Mouse (Mus musculus) mesoderm, embryonic 11.5 days (tissue): ENCODE results near the gene Nans.

Source experiments
- DNase-seq: peaks from one replicate; pipeline ENCODE4 v3.0.0-alpha.2; 2012; ENCODE audit warnings: low read depth, low spot score

Gene Nans

DNA sequence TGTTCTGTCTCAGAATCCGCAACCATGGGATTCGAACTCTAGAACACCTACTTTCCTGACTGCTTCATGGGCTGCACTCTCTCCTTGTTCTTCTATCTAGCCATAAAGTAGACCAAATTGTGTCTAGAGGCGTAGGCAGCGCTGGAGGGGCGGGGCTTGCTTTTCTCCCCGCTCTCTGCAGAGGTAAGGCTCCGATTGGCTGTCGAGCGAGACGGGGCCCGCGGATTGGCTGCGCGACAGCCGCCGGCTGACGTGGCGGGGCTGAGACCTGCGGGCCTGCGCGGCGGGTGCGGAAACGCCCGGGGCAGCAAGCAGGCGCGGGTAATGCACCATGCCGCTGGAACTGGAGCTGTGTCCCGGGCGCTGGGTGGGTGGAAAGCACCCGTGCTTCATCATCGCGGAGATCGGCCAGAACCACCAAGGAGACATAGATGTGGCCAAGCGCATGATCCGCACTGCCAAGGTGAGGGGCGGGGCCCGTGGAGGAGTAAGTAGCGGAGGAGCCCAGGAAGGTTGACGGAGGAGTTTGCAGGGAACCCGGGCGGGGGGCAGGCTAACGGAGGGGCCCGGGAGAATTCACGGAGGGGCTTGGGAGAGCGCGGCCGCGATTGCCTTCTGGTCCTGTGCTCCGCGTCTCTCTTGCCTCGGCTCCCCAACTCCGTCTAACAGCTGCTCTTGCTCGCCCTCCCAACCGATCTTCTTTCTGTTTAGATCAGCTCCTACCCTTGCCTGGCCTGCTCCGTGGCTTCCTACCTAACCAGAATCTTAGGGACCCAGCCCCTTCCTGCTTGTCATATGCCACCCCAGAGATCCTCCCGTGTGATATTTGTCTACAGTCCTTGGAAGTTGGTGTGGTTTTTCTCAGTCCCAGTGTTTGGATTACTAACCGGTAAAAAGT is at the start of gene Nans:
Gene Nans (plus strand): TSS at position 221 of the 898 bp plus-strand sequence.
- DNase-seq = peak; percentile 94

DNA sequence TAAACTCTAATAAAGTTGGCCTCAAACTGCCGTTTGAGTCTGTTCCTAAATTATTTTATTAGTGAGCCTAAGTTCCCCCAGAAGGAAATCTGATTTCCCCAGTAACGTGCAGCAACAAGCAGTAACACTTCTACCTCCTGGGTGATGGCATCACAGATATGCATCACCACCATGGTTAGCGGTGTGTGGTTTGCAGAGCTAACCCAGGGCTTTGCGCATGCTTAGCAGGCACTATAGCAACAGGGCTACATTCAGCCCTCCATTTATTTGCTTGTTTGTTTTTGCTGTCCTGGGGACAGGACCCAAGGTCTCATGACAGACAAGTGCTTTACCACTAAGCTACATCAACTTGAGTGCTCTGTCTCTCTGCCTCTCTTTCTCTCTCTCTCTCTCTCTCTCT is 46.5 kb upstream of the Nans start:
- DNase-seq = no peak

DNA sequence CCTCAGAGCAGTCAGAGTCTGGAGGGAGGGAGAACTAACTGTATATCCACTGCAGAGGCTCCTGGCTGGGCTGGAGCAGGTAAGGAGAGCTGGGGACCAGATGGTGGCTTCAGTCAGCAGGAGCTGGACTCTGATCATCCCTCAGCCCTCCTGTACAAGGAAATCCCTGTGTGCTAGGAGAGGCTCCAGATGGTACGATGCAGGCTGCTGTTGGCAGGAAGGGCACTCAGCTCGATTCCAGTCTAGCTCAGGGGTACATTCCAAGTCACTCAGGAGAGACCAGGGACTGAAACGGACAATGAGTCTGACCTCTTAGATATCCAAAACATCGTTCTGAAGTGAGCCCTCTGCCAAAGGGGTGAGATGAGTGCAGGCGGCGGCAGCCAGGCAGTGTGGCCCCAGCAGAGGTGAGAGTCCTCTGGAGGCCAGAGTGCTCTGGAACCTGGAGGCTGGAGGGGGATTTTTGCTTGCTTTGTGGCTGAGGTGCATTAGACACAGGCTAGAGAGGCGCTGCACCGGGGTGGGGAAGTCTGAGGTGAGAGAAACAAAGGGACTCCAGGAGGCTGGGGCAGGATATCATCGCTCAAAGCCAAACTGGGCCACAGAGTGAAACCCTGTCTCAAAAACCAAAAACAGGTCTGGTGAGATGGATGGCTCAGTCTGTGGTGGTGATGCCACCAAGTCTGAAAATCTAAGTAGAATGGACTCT is 43.7 kb upstream of the Nans start:
- no peak for DNase-seq

DNA sequence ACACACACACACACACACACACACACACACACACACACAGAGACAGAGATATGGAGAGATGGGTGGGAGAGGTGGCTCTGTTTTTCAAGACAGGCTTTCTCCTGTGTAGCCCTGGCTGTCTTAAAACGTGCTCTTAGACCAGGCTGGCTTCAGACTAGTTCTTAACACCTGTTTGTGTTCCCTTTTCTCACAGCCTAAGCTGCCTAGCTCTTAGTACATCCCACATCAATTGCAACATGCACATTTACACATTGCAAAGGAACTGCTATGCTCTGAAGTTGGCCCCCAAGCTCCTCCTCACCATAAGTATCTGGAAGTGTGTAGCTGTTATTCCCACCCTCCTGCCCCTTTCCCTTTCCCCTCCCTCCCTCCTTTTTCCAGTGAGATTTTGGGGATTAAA is 41.6 kb upstream of the Nans start:
- no peak for DNase-seq

DNA sequence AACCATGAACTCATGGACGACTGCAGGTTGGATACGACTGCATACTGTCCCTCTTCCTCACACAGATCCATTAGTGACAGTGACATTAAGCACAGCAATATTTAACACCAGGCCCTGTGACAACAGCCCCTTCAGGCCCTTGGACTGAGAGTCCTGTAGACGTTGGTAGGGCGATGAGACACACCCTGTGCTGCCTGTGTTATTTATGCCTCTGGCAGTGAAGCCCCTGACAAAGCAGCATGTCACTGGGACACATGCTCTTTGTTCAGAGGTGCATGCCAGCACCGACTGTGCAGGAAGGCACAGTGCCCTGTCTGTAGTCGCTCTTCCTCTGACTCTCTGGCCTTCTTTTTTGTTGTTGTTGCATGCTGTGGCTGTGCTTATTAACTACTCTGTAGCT is 40.2 kb upstream of the Nans start:
- peak; percentile 50 for DNase-seq

DNA sequence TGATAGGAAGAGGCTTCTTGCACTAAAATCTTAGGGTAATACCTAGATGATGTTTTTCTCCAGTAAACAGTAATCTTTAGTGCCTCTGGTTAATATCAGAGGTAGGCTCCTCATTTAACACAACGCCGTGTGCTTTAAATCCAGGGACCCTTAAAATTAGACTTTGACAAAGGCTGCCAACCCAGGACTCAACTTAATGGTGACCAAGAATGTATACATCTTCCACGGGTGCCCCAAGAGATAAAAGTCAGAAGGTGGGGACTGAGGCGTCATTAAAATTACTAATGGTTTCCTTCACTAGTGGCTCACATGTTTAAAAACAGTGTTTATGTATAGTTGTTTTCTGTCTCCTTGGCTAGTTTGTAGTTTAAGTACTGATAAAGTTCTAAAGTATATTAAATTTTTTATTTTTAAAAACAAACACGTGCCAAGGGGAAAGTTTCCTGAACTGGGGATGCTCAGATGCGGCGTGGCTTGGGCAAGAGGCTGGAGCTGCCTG is 39.0 kb upstream of the Nans start:
- no peak for DNase-seq

DNA sequence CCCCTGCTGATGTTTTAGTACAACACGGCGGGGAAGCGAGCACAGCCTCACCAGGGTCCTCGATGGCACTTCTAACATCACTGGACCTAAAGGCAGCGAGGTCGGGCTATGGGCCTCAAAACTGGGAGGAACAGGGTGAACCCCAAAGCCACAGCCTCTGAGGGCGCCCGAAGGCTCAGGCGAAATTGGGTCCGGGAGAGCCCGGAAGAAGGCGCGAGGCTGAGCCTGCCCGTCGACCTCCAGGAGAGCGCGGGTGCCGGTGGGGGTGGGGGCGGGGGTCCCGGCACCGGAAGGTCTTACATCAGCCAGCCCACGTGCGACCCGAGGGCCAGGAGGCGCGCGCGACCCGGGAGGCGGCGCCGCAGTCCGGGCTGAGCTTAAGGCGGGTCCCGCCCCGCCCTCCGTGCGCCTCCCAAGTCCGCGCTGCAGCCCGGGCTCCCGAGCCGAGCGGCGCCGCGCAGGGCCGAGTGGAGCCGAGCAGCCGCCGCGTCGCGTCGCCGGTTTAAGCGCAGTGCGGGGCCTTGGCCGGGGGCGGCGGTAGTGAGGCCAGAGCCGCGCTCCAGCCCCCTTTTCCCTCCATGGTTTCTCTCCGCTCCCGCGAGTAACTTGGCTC is 38.4 kb upstream of the Nans start, which contains the start of gene Anp32b:
Gene Anp32b (plus strand): TSS at position 384 of the 613 bp plus-strand sequence.
- peak; percentile 95 for DNase-seq

DNA sequence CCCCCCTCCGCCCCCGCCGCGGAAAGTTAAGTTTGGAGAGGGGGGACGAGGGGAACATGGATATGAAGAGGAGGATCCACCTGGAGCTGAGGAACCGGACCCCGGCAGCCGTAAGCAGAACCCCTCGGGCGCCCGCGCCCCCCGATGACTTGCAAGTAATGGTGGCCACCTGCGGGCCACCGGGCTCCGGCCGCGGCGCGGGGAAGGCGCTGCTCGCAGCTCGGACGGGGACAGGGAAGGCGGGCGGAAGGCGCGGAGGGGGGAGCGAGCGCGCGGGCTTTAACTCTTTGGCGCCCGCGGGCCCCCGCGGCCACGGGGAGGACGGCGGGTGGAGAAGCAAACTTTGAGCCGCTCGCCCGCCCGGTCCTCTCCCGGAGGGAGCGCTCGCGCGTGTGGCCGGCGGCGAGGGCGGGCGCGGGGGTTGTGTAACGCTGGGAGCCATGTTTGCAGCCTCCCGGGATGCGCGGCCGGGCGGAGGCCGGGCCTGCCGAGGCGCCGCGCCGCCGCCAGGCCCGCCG is 37.7 kb upstream of the Nans start:
- peak; percentile 43 for DNase-seq

DNA sequence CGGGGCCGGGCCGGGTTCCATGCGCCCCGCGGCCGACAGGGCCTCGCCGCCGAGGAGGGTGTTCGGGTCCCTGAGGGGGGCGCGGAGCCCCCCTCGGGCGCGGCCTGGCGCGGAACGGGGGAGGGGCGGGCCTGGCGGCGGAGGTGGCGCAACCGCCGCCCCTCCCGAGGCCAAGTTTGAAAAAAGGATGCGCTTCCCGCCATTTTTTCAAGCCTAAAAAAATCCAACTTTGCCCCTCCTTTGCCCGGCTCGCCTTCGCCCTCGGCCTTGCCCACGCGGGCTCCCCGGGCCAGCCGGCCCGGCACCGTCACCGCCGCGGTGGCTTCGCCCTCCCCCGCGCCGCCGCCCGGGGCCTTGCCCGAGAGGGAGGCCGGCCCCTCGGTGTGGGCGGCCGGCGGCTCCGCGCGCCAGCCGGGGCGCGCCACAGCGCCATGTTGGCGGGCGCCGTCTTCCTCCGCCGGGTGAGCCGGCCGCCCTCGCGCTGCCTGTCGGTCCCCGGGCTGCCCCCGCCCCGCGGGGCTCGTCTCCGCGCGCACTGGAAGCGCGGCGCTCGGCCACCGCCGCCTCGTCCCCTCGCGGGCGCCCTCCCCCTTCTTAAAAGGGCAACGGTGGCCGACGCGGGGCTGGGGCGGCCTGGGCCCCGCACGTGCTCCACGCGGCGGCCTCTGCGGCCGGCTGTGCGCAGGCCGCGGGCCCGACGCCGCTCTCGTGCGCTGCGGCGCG is 37.1 kb upstream of the Nans start:
- peak; percentile 72 for DNase-seq

DNA sequence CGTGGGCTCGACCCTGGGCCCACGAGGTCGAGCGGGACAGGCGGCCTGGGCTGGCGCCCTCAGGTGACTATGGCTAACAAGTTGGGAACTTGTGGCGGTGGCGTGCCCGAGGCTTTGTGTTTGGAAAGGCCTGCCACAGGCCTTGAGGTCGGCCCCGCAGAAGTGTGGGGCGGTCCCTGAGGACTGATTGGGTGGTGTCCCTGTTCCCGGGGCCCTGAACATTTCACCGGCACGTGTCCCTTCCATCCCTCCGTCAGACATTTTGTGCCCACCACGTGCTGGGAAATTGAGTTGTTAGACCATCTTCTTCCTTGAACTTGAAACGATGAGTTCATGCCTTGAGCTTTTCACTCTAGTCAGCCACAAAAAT is 36.6 kb upstream of the Nans start:
- peak; percentile 80 for DNase-seq

DNA sequence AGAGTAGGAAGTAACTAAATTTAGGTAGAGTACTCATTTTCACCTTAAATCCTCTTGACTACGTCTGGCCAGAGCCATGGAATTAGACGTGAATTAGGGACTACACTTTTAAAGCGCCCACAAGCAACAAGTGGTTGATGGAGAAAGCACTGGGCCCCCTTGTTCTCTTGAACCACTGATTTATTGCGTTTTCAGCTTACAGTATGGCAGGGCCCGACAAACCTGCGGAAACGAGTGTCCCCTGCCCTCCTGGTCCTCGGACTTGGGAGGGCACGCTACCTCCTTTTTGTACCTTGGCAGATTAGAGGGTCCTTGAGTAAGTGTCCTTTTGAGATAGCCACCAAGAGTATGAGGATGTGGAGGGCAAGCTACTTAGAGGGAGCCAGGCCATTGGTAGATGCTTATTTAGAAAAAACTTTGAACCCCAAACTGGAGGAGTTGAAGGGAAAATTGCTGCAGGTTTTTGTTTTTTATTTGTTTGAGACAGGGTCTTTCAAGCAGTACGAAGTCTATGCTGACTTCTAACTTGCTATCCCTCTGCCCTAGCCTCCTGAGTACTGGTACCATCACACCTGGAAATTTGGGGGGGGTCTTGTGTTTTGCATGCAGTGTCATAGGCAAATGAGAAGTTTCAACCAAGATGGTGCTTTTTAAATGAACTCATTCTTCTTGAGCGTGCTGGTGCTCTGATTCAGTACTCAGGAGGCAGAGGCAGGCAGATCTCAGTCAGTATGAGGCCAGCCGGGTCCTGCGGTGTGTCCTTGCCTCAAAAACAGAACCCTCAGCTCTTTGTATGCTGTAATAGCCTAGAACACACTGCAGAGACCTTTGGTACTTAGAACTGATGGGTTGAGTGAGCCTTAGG is 36.0 kb upstream of the Nans start:
- no peak for DNase-seq

DNA sequence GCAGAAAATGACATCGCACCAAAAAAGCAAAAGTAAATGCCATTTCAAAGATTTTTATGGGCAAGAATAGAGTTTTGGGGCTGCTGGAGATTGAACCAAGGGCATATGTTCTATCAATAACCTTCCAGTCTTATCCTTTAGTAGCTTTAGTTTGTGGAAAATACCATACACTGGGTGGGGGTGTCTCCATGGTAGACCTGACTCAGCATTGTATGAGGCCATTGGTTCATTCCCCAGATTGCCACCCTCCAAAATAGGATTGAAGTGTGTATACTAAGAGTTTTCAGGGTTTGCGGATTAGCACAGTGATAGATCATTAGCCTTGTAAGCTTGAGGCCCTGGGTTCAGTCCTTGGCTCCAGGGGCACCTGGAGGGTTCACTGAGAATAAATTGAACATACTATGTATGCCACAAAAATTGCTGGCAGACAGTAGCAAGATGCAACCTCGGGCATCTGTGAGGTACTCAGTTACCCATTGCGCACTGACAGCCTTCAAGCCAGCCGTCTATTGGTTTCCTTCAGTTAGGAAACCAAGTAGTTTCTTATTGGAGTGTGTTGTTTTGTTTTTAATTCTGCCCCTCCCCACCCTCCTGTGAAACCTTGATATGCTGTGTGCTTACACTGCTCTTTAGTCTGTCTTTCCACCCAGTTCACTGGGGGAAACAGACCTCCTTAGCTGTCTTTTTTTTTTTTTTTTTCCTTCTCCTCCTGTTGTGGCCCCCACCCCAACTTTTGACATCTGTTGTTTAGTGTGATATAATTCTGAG is 34.8 kb upstream of the Nans start:
- DNase-seq = no peak

DNA sequence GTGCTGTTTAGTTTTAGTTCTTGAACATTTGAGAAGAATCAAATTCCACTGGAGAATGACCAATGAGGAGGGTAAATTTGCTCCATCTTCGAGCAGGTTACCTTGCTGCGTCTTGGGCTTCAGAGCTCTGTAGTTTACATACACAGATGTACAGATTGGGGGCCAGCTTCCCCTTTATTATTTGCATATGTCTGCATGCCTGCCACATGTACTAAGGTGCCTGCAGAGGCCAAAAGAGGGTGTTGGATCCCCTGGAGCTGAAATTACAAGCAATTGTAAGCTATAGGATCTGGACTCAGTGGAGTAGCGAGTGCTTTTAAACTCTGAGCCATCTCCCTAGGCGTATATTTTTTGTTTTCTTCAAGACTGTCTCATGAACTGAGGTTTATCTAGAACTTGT is 32.3 kb upstream of the Nans start:
- DNase-seq = no peak

DNA sequence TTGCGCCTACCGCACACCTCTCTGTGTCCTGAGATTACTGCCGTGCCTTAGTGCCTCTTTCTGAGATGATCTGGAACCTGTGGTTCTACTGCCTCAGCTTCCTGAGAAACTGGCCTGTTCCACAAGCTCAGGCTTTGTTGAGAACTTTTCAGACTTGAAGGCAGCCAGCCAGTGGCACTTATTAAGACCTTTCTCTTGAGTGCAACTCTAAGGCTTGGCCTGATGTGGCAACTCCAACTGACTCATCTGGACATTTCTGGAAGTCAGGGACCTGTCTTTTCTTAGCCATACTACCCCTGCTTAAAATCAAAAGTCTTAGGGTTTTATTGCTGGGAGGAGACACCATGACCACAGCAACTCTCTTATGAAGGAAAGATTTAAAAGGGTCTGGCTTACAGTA is 31.9 kb upstream of the Nans start:
- DNase-seq = no peak

DNA sequence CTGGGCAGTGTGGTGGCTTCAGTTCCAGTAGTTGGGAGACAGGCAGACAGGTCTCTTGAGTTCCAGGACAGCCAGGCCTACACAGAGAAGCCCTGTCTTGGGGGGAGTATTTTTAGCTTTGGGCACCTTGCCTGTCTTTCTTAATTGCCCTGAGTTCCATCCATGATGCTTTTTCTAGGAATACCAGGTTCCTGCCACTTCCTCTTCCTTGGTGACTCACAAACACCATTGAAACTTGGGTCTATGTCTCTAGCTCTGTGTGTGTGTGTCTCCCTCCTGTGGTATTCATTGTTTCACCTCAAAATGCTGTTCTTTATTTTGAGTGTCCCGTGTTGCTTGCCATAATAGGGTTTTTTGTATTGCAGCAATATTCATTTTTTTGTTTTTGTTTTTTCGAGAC is 30.6 kb upstream of the Nans start:
- no peak for DNase-seq

DNA sequence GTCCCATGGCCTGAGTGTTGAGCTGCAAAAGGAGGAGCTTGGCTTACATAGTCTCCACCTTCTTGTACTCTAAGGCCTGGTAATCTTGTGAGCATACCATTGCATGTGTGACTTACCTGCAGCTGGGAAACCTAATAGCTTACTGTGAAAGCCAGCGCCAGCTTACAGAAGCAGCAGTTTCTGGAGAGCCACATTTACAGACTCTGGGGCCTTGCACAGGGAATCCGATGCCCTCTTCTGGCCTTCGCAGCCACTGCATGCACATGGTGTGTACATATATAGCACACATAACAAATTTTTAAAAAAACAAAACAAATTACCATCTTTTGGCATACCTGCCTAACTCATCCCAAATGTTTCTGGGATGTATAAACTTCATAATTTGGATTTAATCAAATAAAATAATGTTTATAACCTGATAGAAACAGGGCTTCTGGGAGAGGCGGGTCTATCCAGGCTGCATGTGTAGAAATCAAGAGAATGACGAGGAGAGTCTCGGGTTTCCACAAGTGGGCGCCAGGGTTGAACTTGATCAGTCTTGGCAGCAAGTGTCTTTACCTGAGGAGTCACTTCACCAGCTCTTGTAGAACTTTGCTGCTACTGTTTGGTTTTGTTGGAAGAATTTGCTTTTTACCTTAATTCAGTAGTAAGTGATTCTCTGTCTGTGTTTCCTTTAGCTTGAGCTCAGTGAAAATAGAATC is 25.8 kb upstream of the Nans start:
- DNase-seq = peak; percentile 30

DNA sequence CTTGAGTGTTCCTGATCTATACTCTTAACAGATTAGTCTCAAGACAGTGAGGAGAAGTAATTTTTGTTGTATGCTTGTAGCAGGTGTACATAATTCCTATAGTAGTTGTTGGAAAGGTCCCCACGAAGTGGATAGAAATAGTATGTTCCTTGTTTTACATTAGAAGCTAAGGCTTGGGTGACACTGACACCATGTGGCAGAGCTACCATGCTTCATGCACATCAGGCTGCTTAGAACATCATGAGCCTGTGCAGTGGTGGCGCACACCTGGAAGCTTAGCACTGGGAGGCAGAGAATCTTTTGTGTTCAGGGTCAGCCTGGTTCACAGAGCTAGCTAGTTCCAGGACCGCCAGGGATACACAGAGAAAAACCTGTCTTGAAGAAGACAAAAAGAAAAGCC is 23.3 kb upstream of the Nans start:
- DNase-seq = no peak

DNA sequence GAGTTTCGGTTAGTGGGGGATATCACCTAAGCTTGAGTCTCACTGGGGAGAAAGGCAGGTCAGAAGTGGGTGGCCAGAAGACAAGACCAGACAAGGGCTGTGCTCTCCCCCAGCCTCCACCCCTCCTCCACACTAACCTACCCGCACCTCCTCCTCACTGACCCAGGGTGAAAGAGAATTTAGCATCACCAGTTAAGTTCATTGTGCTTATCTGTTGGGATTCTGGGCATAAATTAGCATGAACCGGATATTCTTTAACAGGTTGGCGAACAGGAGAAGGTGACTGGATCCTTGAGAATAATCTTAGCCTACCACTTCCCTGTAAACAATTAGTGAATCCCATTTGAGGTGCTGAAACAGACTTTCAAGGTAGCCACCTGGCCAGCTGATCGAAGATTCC is 13.9 kb upstream of the Nans start:
- DNase-seq = no peak

DNA sequence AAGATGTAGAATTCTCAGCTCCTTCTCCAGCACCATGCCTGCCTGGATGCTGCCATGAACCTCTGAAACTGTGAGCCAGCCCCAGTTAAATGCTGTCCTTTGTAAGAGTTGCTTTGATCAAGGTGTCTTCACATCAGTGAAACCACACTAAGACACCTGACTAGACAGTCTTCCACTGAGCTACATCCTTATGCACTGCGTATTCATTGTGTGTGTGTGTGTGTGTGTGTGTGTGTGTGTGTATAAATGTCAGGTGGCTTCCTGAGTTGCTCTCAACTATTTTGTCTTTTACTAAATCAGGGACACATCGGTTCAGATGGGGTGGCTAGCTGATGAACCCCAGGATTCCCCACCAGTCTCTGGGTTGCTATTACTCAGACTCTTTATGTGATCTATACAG is 10.0 kb upstream of the Nans start:
- no peak for DNase-seq
